10 mouse cellular contexts compared by ENCODE assay signal in the genomic region with DNA sequence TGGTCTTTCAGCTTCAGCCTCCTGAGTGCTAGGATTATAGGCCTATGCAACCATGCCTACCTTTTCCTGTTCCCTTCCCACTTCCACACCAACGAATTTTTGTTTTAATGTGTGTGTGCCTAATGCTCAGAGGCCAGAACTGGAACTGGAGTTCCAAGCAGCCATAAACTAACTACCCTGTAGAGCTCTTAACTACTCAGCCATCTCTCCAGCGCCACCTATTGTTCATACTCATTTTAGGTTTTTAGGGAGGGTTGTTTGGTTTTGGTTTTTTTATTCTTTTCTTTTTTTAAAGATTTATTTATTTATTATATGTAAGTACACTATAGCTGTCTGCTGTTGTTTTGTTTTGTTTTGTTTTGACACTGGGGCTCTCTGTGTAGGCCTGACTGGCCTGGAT. TPM values are rescaled to one million over a fixed set of nuclear protein-coding genes. Genes with fewer than 3 reads are reported as not detected.
DNase-seq lines count a peak whose midpoint lies in the region; TF ChIP-seq lines count a peak whose summit lies in the region.
"Had no signal": no experiment of that assay in that cellular context is flagged by ENCODE, and none has a peak within 500 bp of the region (broad histone marks: within the 10 kb centered on the region; RNA-seq: fewer than 3 reads in every experiment).

No protein-coding gene starts in this region.

- TF ChIP-seq POLR2A in liver, adult 2 months (IDR thresholded peaks at IDR 0.05; ENCODE audit: extremely low read depth, insufficient read depth, low read length), result no peak

- no peak overlapping the region for H3K27ac ChIP-seq in liver, adult 2 months (replicated peaks; ENCODE audit: insufficient read depth, low read depth, low read length)
- H3K27ac ChIP-seq: stomach, embryonic 15.5 days had no signal

- TF ChIP-seq CTCF in liver, adult 2 months (IDR thresholded peaks at IDR 0.05; ENCODE audit: low read depth, low read length), result peak; percentile 4; the same call in 1 of the 2 replicates

- H3K4me1 ChIP-seq in liver, adult 2 months (ENCODE audit: control insufficient read depth, insufficient read depth, low read length), result no peaks in the 10 kb centered on the region
- H3K4me1 ChIP-seq: stomach, embryonic 15.5 days had no signal

- 7% methylated on average over 2 of the region's 2 CpGs for WGBS in liver, adult 2 months

- H3K79me2 ChIP-seq in liver, adult 2 months (ENCODE audit: control insufficient read depth, insufficient read depth, low read length), result no peaks in the 10 kb centered on the region

- DNase-seq in embryo, embryonic 10 days (ENCODE audit: low spot score), result peak; percentile 31
- no peak for DNase-seq in embryo, embryonic 9.5 days (ENCODE audit: extremely low spot score)
- DNase-seq in liver, adult 2 months (ENCODE audit: extremely low read depth, low read depth, low spot score), result peak; percentile 63
- no peak for DNase-seq in liver
- DNase-seq in c-Kit-positive CD71-negative TER-119-negative erythroid progenitor cells, embryonic 14.5 days (ENCODE audit: low read depth), result peak; percentile 66
- DNase-seq in naive thymus-derived CD4-positive, alpha-beta T cell, adult 2 months (ENCODE audit: low read depth), result peak; percentile 67
- DNase-seq in gastrocnemius, postnatal 10 days, result no peak
- no peak for DNase-seq in layer of hippocampus, postnatal 36 days

- 0 out of 2 replicates have a peak overlapping the region, but pooled peaks have one; percentile 34 for H3K9ac ChIP-seq in liver, adult 2 months (ENCODE audit: low read depth, low read length)
- H3K9ac ChIP-seq: stomach, embryonic 15.5 days had no signal

- H3K36me3 ChIP-seq in liver, adult 2 months (ENCODE audit: control insufficient read depth, insufficient read depth, low read length), result no peaks in the 10 kb centered on the region
- H3K36me3 ChIP-seq: stomach, embryonic 15.5 days had no signal

- no peak overlapping the region for H3K4me3 ChIP-seq in liver, adult 2 months (ENCODE audit: insufficient read depth, low read depth, low read length)
- H3K4me3 ChIP-seq: erythroblast, embryonic 14.5 days; stomach, embryonic 15.5 days had no signal

- no peaks in the 10 kb centered on the region for H3K27me3 ChIP-seq in liver, adult 2 months (ENCODE audit: control insufficient read depth, insufficient read depth, low read length)
- H3K27me3 ChIP-seq: stomach, embryonic 15.5 days had no signal

RNA-seq across cellular contexts. Expression of a gene that starts 8.2 kb away (rescaled TPM):
- total RNA-seq in liver, adult 2 months (2014; rRNA removed), result not detected in 2 replicates
- polyA plus RNA-seq in liver, adult 2 months (2012; rRNA removed), result 0.06 TPM in 1 of 2 replicates, not detected in the other
- total RNA-seq in gastrocnemius, postnatal 10 days (2021), result under 1 TPM; 0.23 TPM
- total RNA-seq in layer of hippocampus, postnatal 36 days (2021), result 1 to 10 TPM; 7.9 to 9.1 TPM
- polyA plus RNA-seq: erythroblast, embryonic 14.5 days had no signal

RNA-seq across cellular contexts. Expression of a gene that starts 9.0 kb away (rescaled TPM):
- total RNA-seq in liver, adult 2 months (2014; rRNA removed), result 45.4 and 58.2 TPM in 2 replicates
- 33.7 and 59.9 TPM in 2 replicates for polyA plus RNA-seq in liver, adult 2 months (2012; rRNA removed)
- total RNA-seq in gastrocnemius, postnatal 10 days (2021), result not detected
- total RNA-seq in layer of hippocampus, postnatal 36 days (2021), result 1 to 10 TPM; 2.1 TPM

RNA-seq across cellular contexts. Expression of a gene that starts 22.2 kb away (rescaled TPM):
- not detected in 2 replicates for total RNA-seq in liver, adult 2 months (2014; rRNA removed)
- polyA plus RNA-seq in liver, adult 2 months (2012; rRNA removed), result not detected in 2 replicates
- total RNA-seq in gastrocnemius, postnatal 10 days (2021), result not detected
- total RNA-seq in layer of hippocampus, postnatal 36 days (2021), result 1 to 10 TPM in 1 of 2 experiments, not detected in 1; 1.3 TPM
- polyA plus RNA-seq: erythroblast, embryonic 14.5 days; stomach, embryonic 15.5 days had no signal

RNA-seq across cellular contexts. Expression of a gene that starts 22.8 kb away (rescaled TPM):
- 43.4 and 53.4 TPM in 2 replicates for total RNA-seq in liver, adult 2 months (2014; rRNA removed)
- polyA plus RNA-seq in liver, adult 2 months (2012; rRNA removed), result 44.7 and 71.6 TPM in 2 replicates
- under 1 TPM; 0.19 to 0.36 TPM for total RNA-seq in gastrocnemius, postnatal 10 days (2021)
- total RNA-seq in layer of hippocampus, postnatal 36 days (2021), result 1 to 10 TPM; 1.8 to 2.4 TPM

RNA-seq across cellular contexts. Expression of a gene that starts 39.5 kb away (rescaled TPM):
- 0.74 and 1.1 TPM in 2 replicates for total RNA-seq in liver, adult 2 months (2014; rRNA removed)
- polyA plus RNA-seq in liver, adult 2 months (2012; rRNA removed), result 0.97 and 1.1 TPM in 2 replicates
- 1 to 10 TPM; 3.1 to 3.3 TPM for total RNA-seq in gastrocnemius, postnatal 10 days (2021)
- 1 to 10 TPM; 4.6 to 5.0 TPM for total RNA-seq in layer of hippocampus, postnatal 36 days (2021)
- polyA plus RNA-seq: erythroblast, embryonic 14.5 days had no signal

Comparison
In these comparisons a context has a peak if more than half of its experiments do, and no peak if none do; other contexts are left out.
1. DNase-seq: peak in embryo, embryonic 10 days (single experiment), liver, adult 2 months (single experiment), c-Kit-positive CD71-negative TER-119-negative erythroid progenitor cells, embryonic 14.5 days (single experiment) and naive thymus-derived CD4-positive, alpha-beta T cell, adult 2 months (single experiment); none in embryo, embryonic 9.5 days (single experiment), liver (single experiment), gastrocnemius, postnatal 10 days (single experiment) and layer of hippocampus, postnatal 36 days (0 of 2).
2. RNA of a gene that starts 9.0 kb away (total RNA-seq): 45.4 to 58.2 TPM in liver, adult 2 months; 2.1 TPM in layer of hippocampus, postnatal 36 days and not detected in gastrocnemius, postnatal 10 days; every median in the first group is over 10 times any median in the second.